Mouse (Mus musculus): ENCODE results near the gene Cutal.
"Not testable (repeated sequence)": the region's sequence is repeated elsewhere in the genome, so short reads cannot be mapped to it uniquely, and the experiment has no call there.

Cutal gene

GRCm38 (mm10) chr2:34874271-34874670 is at the start of gene Cutal:
Cutal (plus strand) TSS chr2:34874396.
- no peak for DNase-seq (ENCODE audit: low read depth)

- peak; percentile 96 for DNase-seq (ENCODE audit: low read depth)
Observed at GRCm38 (mm10) chr2:34825827-34826459, 48.3 kb upstream of the Cutal start, which contains the start of gene Fbxw2. Fbxw2 (minus strand) TSS chr2:34826311.

DNA sequence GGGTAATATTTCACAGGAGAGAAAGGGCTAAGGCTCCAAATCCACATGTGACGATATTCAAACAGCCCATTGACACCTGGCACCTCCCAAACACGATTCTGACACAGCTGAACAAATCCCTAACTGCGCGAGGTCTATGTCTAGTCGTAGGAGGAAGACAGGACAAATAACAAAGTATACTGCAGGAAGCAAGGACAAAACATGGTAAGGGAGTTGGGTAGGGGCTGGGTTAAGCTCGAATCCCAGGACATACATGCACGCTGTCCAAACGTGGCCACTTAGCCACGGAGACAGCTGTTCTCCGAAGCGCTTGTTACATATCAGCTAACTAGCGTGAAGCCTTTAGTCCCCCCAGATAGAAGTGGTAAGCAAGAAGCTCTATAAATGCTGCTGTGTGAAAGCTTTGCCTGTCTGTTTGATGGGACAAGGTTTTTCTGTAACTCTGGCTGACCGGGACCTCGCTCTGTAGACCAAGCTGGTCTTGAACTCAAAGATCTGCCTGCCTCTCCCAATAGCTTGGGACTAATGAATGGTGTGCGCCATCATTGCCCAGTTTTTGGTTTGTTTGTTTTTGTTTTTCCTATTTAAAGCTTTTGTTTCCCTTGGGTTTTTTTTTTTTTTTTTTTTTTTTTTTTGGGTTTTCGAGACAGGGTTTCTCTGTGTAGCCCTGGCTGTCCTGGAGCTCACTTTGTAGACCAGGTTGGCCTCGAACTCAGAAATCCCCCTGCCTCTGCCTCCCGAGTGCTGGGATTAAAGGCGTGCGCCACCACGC is 47.5 kb upstream of the Cutal start:
- DNase-seq (ENCODE audit: low read depth) = peak; percentile 14

DNA sequence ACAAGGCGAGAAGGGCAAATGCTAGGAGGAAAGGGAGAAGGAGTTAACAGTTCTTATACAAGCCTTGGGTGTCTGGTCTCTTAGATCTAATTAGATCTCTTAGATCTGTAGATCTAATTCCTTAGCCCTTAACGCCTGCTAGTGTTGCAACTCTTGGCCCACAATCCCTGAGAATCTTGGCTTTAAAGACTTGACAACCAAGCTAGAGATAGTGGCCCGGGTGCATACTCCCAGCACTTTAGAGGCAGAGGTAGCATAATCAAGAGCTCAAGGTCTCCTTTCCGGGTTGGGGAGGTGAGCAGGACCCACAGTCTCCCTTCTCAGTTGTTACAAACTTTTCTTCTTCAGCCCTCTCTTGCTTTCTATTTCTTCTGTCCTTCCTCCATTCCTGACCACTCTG is 46.6 kb upstream of the Cutal start:
- DNase-seq (ENCODE audit: low read depth) = no peak

- no peak for DNase-seq (ENCODE audit: low read depth)
Observed at GRCm38 (mm10) chr2:34828026-34828425, 46.2 kb upstream of the Cutal start.

DNA sequence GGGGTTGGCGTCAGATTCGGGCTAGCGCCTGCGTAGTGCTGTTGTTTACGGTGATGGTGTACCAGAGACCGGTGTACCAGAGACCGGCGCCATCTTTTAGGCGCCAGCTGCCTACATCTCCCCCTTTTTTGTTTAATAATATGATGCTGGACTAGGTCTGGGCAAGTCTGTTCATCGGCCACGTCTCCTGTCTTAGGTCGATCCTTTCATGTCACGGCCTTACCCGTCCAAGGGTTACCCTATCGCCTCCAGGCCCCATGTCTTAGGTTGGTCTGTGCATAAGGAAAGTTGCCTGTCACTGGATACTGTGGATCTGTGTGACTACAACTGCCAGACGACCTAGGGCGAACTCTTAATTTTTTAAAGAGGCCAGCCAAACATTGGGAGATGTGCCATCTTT is 44.1 kb upstream of the Cutal start:
- not testable (repeated sequence) for DNase-seq (ENCODE audit: low read depth)

GRCm38 (mm10) chr2:34832766-34833457 is 41.3 kb upstream of the Cutal start, which contains the start of gene Gm34653:
Gm34653 (plus strand) TSS chr2:34833007.
- DNase-seq (ENCODE audit: low read depth) = peak; percentile 27

GRCm38 (mm10) chr2:34833624-34834023 is 40.6 kb upstream of the Cutal start:
- no peak for DNase-seq (ENCODE audit: low read depth)

DNA sequence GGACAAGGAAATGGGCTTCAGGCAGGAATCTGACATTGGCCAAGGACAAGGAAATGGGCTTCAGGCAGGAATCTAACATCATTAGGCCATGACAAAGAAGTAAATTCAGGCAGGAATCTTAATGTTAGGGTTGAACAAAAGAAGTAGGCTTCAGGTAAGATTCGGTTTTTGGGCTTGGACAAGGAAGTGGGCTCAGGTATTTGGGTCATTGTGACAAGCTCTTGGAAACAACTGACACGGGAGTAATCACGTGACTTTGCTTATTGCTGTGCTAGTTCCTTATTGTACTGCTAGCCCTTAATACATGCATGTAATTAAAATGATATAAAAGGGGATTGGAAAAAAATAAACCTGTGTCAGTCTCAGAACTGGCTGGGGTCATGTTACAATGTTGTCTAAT is 38.5 kb upstream of the Cutal start:
- no peak for DNase-seq (ENCODE audit: low read depth)

DNA sequence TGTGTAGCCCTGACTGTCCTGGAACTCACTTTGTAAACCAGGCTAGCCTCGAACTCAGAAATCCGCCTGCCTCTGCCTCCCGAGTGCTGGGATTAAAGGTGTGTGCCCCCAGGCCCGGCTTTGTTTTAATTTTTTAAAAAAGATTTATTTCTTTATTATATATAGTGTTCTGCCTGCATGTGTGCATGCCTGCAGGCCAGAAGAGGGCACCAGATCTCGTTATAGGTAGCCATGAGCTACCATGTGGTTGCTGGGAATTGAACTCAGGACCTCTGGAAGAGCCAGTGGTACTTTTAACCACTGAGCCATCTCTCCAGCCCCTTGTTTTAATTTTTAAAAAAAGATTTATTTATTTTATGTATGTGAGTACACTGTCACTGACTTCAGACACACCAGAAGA is 34.1 kb upstream of the Cutal start:
- DNase-seq (ENCODE audit: low read depth) = peak; percentile 19

DNA sequence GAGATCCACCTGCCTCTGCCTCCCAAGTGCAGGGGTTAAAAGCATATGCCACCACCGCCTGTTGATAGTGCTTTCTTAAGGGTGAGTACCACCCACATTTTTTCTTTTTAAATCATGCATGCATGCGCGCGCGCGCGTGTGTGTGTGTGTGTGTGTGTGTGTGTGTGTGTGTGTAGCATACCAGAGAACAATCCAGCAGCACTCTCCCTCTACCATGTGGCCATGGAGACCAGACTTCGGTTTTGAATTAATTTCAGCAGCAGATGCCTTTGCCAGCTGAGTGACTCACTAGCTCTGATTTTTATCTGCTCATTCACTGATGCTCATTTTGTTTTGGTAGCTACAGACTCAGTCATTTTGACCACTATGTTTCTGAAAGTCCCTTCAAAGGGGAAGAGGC is 32.5 kb upstream of the Cutal start:
- peak; percentile 73 for DNase-seq (ENCODE audit: low read depth)

DNA sequence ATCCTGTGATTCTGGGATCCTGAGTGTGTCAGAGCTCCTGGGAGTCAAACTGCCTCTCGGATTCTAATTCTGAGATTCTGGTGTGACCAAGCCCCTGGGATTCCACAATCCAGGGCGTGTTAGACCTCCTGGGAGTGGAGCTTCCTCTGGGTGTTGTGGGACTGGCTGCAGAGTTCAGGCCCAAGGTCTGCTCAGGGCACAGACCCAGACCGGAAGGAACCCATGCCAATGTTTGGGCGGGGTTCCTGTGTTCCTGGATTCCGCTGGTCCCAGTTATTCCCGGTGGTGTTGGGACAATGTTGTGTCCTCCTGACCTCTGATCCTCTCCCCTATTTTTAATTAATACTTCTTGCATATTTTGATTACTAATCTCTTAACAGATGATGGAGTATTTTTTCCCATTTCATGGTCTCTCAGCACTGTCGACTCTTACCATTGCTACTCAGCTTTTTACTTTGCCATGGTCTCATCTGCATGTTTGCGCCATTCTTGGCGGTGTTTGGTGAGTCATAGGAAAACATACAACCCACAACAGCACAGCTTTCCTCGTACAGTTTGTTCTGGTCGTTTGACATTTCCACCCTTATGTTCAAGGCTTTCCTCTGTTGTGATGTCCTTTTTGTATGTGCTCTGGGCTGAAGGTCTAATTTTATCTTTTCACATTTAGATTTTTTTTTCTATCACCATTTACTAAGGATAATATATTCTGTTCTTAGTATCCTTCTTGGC is 30.8 kb upstream of the Cutal start:
- peak; percentile 11 for DNase-seq (ENCODE audit: low read depth)

DNA sequence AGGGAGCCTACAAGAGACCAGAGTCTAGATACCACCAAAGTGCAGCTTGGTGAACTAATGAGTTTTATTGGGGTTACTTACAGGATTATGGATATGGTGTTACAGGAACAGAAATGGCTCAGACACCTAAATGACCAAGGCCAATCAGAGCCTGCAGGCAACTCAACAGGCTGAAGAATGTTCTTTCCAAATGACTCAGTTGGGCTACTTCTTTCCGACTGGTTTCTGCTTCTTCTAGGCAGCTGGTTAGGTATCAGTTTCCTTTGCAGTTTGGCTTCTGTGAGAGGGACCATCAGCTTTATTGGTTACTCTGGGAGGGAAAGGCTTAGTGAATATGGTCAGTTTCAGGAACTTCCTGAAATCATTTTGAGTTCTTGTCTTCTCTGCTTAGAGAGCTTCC is 26.5 kb upstream of the Cutal start:
- DNase-seq (ENCODE audit: low read depth) = no peak

DNA sequence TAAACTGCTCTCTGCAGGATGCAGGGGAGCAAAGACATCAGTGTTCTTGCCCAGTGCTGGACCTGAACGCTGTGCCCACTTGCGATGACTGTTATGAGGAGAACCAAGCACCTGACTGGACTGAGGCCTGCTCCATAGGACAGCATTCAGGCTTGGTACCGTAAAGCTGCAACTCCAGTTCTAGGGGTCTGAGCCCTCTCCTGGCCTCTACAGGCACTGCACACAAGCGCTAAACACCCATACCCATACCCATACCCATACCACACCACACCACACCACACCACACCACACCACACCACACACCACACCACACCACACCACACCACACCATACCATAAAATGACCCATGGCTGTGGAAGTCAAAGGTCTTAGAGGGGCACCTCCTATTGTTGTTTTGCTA is 18.9 kb upstream of the Cutal start:
- peak; percentile 19 for DNase-seq (ENCODE audit: low read depth)

GRCm38 (mm10) chr2:34857728-34858127 is 16.5 kb upstream of the Cutal start:
- DNase-seq (ENCODE audit: low read depth) = no peak

GRCm38 (mm10) chr2:34869680-34870079 is 4.5 kb upstream of the Cutal start:
- peak; percentile 82 for DNase-seq (ENCODE audit: low read depth)

DNA sequence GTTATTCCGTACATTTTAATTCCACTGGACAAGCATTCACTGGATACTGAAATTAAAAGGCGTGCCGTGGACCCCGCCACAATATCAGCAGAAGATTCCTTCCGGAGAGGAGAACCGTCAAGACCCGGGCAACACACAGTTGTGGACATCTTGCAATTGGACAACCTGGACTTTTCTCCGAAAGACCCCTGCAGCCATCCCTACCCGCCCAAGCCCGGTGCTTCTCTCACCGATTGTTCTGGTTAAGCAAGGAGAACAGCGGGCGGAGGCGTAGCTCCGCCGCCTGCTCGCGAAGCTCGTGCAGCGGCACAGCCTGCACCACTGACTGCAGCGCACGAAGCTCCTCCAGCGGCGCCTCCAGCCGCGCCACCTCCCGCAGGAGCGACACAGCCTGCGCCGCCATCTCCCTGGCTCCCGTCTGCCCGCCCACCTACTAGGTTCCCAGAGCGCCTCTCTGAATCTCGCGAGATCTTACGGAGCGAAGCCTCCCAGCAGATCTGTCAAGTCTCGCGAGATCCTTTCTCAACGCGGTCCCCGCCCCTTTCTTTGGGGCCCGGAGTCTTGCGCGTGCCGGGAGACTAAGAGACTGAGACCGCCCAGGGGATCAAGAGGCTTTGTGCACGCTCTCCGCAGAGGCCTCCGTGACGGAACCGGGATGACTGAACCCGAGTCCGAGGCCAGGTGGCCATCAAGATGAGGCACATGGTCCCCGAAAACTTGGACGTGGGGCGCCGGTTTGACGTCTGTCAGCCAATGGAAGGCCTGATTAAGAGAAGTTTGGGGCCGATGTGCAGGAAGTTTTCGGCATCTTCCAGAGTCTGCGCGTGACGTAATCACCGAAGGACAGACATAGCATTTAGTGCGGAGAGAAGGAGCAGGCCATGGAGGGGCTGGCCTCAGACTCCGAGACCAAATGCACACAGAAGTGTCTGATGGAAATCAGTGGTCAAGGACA is 3.4 kb upstream of the Cutal start:
- peak; percentile 99 for DNase-seq (ENCODE audit: low read depth)

GRCm38 (mm10) chr2:34874816-34875345 is 685 bp downstream of the Cutal start, which contains the start of gene Psmd5:
Psmd5 (minus strand) TSS chr2:34874968.
- no peak for DNase-seq (ENCODE audit: low read depth)

DNA sequence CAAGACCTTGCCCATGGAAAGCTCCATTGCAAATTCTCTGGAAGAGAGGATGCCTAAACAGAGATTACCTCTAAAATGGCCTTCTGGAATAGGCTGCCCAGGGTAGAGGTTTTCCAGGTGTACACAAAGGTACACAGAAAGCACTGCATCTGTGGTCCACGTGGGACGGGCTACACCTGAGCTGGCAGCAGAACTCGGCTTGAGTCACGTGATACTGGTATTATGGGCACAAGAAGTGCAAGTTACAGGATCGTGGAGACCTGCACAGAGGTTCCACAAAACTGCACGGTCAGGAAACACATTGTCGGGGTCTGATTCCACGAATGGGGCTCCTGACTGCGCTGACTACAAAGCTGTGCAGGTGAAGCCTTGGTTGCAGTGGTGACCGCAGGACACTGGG is 5.9 kb downstream of the Cutal start:
- DNase-seq (ENCODE audit: low read depth) = no peak

- no peak for DNase-seq (ENCODE audit: low read depth)
Observed at GRCm38 (mm10) chr2:34882757-34883156, 8.6 kb downstream of the Cutal start.

DNA sequence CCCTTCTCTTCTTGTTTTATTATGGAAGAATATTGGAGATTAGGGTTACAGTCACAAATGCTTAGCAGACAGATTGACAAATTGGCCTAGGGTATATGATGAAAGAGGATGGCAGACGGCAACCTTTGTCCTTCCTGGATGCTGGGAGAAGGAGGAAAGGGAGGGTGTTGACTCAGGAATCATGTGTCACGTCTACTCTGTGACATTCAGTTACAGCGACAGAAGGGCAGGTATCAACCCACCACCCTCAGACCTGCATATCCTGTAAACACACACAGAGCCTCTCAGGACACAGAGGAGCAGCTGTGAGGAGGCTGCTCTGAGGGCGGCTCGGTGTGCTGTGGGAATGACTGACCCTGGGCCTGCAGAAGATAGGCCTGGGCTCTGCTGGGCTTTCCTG is 9.0 kb downstream of the Cutal start:
- DNase-seq (ENCODE audit: low read depth) = no peak
